Mouse (Mus musculus): ENCODE data around the gene Dirc2.

The Dirc2 gene

DNA sequence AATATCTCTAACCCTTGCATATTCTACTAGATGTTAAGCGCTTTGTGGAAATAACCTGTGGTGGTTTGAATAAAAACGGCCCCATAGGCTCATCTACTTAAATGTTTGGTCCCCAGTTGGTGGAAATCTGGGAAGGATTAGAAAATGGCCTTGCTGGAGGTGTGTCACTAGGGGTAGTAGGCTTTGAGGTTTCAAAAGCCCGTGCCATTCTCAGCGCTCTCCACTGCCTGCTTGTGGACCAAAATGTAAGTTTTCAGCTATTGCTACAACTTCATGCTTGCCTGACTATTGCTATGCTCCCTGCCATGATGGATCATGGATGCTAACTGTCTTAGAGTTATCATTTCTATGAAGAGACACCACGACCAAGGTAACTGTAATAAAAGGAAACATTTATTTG is 2.5 kb upstream of the Dirc2 start:
- no peak for DNase-seq

DNA sequence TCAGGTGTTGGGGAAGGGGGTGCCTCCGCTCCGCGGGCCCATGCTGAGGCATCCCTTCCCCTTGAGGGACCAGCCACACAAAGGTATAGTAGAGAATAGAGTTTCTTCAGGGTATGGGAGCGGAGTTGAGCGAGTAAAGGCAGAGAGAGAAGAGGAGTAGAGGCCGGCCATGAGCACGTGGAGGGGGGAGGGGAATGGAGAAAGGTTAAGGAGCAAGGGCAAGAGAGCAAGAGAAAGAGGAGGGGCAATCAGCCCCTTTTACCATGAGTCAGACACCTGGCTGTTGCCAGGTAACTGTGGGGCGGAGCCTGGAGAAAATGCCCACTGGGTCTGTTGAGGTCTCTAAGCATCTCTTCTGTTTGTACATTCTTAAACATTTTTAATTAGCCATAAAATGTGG is 2.0 kb upstream of the Dirc2 start:
- DNase-seq, result no peak

DNA sequence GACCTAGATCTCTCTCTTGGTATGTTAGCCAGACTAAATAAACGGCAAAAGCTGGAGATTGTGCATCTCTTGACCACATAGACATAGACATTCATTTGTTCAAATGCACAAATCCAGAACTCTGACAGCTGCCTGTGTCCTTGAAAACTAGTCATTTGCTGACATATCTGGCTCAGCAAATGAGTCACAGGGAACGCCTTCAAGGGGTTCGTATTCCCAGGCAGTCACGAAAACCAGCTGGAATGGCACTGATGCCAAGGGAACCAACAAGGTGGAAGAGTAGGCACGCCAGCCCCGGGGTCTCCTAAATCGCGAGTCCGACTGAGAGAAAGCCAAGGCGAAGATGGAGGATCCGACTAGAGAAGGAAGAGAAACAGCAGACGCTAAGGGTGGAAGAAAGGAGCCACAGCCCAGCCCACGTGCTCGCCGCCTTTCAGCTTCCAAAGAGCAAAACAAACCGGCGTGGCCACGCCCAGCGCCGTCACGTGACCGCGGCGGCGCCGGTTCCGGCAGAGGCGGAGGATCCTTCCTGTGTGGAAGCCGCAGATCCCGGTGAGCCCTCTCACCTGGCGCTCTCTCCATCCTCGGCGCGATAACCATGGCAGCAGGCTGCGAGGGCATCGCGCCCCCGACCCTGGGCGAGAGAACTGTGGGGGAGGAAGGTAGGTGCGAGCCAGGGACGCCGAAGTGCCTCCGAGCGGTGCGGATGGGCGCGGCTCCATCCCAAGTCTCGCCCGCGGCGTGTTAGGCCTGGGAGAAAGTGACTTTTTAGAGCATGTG is 912 bp upstream of the Dirc2 start, which contains the start of gene Hspbap1:
Gene Hspbap1, plus strand, starts transcription at position 498 of the 780 bp plus-strand sequence.
- DNase-seq, result peak; percentile 90 to 91

DNA sequence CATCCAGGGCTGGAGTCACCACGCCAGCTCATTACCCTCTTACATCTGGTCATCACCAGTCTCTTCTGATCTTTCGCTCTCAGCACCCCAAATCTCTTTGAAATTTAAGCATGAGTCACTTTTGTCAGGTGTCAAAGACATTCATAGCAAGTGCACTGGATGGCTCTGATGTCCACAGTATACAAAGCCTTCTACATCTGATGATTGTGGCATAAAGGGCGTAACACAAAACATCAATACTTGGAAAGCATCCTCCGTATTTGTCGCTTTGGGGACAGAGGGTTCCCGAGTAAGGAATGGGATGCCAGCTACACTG is 729 bp downstream of the Dirc2 start:
- DNase-seq, result no peak

DNA sequence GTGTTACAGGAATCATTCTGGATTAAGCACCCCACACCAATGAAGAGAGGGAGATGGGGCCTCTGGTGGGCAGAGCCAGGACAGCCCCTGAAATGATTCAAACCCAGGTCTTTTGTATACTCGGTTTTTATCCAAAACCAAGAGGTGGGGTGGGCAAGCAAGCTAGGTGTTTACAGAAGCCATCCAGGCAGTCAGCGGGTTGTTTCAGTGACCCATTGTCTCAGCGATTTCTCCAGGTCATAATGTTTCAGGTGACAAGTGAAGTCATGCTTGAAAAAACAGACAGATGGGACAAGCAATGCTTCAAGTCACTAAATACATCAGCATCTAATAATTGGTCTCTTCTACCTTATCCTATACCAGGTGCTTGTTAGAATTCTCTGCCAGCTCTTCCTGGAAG is 2.8 kb downstream of the Dirc2 start:
- no peak for DNase-seq

DNA sequence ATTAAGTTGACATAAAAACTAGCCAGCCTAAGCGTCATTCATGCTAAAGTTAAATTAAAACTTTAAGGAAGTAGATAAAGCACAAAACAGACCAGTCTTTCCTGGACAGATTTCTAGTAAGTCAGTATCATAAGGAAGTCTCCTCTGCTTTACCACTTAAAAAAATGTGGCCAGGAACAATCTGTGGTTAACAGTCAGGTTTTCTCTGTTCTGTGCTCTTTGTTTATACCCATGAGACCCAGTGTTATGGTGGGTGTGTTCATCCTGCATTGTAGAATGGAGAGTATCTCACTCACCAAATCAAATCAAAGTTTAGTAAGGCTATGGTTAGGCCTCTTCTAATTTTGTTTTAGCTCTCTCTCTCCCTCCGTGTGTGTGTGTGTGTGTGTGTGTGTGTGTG is 3.7 kb downstream of the Dirc2 start:
- no peak for DNase-seq

DNA sequence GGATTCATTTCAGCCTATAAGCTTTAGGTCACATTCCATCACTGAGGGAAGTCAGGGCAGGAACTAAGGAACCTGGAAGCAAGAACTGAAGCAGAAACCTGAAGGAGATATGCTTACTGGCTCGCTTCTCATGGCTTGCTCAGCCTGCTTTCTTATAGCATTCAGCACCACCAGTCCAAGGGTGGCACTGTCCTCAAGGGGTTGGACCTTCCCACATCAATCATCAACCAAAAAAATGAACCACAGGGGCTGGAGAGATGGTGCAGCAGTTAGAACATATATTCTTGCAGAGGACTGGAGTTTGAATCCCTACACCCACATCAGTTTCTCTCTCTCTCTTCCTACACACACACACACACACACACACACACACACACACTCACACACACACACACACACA is 4.2 kb downstream of the Dirc2 start:
- no peak for DNase-seq

DNA sequence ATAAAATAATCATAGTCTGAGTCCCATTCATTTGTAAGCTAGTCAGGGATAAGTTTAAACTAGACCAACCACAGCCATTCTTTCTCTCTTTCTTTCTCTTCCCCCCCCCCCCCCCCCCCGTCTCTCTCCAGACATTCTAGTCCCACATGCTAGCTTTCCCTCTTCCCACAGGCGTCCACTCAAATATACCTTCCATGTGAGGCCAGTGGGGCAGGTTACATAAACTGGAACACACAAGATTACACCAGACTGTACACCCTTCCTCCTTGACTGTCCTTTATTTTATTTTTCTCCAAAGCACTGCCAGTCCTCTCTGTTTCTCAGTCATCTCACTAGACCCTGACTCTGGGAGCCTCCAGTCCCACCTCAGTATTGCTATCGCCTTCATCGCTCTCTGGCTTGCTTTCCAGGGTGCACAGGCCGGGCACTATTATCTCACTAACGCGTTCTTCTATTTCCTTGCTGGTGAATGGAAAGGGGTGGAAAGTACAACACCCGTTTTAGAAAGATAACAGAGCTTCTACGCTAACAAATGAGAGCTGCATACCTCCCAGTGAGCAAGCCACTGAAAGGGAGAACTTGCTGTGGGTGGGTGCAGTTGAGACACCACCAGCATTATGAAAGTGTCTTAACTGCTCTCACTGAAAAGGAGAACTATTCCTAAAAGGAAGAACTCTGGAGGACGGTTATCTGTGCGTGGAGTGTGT is 5.4 kb downstream of the Dirc2 start:
- no peak for DNase-seq

DNA sequence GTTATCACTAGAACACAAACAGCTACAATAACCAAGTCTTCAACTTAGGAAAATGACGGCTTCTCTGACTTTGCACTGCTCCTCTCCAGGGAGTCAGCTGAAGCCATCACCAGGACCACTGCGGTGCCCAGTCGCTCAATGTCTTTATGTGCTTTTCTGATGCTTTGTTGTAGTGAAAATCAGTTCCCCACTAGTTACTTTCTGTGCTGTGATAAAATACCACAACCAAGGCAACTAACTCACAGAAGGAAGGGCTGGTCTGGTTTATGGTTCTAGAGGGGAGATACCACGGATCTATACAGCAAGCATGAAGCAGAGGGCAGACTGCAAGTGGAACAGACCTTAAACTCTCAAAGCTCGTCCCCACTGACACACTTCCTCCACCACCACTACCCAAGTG is 9.8 kb downstream of the Dirc2 start:
- DNase-seq, result no peak

DNA sequence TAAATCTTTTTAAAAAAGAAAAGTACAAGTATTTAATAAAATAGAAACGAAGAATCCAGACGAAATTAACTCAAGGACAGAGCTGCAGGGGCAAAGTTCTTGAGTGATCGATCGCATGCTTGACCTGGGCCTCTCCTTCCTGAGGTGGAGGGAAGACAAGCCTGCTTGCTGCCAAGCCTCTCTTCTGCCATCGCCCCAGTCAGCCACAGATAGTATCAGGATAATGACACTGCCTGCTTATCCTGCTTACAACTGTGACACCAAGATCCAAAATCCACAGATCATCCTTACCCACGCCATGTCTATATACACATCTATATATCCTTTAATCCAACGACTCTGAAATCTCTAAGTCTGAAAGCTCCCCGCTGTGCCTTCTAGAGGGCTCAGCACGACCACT is 12.5 kb downstream of the Dirc2 start:
- no peak for DNase-seq

DNA sequence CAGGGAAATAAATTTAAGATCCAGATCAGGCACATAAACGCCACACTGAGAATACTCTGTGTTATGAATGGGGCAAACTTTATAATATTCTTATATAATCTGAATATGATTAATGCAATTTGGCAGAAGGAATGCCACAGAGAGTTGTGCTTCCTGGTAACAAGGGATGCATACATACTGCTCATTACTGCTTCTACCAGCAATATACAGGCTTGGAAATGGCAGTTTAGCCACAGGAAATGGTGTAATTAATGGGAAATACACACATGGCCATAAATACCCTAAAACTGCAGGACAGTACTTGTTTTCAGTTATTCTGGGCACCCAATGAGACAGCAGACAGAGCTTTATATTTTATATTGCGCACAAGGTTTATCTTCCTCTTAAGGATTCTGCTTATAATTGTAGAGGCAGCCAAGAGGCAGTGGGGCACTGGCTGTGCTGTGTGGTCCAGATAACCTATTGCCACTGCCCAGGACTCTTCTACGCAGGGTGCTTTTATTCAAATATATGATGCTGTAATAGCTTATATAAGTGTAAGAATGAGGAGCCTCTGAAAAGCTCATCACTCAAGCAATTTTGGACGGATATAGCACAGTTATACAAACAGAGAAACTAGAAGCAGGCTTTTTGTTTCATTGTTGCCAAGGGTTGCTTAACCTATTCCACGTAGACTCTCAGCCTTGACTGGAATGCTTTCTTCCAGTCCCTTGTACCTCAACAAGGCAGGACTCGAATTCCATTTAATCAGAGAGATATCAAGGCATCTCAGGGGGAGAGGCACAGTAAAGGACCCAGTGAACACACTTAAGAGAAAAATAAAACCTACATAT is 13.4 kb downstream of the Dirc2 start:
- no peak for DNase-seq

DNA sequence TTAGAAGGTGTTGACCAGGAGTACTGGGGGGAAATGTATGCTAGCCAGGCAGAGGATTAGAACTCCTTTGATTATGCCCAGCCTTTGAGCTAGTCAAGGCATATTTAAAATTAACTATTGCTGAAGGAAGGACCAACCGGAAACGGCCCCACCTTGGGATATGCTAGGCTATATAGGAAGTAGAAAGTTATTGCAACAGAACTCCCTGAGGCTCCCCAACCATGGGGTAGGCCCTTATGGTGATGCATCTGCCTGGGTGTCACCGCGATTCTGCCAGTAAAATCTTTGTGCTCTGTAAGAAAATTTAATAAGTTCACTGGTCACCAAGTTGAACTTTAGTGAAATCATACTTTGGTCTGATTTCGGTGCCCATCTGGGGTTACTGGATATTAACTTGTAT is 15.2 kb downstream of the Dirc2 start:
- DNase-seq, result no peak

DNA sequence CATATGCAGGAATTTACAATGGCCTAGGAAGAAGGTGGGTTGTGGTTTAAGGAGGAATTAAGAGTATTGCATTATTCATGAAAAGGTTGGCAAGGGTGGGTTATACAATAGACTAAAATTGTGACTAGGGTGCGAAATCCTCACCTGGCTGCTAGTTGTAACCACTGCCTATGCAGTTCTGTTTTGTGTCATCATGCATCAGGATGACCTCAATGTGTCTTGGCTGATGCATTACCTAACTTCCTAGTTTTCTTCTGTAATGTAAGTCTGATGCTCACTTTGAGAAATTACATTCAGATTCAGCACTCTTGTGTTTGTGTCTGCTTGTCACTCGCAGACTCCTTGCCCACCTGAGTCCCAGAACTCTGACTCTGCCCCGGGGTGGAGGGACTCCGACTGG is 17.3 kb downstream of the Dirc2 start:
- DNase-seq, result no peak

DNA sequence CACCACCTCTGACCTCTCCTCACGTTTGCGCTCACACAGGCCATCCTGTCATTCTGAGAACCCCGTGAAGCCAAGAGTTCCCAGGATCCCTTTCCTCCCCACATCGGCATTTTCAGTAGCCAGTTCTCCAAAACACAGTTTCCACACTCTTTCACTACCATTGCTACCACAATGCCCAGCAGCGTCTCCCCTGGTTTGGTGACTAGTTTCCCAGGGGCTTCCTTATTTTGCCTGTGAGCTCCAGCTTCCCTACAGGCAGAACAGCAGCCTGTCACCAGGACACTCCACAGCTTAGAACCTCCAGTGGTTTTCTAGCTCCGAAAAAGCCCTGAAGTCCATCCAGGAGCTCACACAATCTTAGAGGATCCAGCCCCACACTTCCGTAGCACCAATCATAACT is 19.8 kb downstream of the Dirc2 start:
- DNase-seq, result no peak

DNA sequence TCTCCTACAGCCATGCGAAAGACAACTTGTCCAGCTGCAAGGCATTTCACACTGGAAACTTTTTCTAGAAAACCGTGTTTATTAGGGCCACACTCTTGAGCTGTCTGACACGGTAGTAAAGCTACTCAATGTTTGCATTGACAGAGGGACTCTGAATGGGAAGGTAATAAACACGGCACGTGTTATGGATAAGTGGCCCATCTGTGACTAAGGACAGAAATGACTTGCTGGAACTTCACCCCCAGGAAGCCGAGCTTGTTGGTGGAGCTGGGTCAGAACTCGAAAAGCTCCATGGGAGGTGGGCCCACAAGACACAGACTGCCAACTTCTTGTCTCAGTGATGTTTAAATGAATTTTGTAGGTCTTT is 20.9 kb downstream of the Dirc2 start:
- no peak for DNase-seq

DNA sequence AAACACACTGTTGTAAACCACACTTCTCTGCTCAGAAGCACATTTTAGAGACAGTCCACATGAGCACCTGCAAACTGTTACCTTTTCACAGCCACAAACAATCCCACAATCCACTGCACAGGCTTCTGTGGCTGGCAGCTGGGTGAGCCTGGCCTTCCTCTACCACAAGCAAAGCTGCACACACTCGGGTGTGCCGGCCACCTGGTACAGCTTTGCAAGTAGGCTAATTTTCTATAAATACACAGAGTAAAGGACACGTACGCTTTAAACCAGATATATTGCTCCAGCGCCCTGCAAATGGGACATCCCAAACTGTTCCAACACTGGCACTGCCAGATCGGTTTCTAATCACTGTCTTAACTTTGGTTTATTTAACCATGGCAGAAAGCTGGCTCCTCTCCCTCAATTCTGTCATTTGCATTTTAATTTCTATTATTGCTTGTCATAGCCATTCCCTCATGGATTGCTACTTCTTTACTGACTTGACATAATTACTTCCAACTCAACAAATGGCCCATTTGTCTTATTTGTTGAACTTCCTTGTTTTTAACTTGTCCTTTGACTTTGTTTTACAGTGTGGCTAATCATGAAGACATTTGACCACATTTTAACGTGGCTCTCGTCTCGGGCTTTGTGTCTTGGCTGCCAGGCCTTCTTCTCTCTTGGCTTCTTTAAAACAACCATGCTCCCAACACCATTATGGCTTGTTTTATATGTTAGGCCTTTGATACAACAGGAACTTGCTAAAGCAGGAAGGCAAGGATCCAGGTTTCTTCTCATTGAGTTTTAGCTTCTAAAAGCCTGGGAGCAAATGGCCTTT is 21.5 kb downstream of the Dirc2 start:
- DNase-seq, result peak; percentile 77 to 84

DNA sequence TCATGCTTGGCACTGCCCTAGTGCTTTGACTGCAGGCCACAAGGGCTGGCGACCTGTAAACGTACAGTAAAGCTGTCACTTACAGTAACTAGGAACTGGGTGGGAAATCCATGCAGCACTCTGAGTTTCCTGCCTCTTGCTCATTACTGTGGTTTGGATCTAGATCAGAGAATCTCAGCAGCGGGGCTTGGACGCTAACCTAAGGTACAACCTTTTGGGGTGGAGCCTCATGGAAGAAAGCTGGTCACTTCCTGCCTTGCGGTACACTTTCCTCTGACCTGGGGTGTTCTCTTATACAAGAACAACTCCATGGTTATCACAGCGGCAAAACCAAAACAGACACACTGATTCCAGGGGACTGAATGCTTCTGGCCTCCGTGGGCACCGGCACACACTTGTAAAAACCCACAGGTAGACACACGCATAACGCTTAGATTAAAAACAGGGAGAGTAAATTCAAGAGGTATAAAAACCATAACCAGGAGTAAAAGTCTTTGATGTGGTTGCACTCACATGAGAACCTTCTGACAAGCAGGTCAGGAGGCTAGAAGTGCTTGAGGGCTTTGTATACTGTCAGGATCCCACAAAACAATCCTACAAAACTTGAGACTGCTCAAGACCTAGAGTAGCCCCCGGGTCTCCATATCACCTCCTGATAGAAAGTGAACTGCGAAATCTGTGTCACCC is 26.8 kb downstream of the Dirc2 start:
- peak in 1 of 2 experiments; percentile 32 for DNase-seq

DNA sequence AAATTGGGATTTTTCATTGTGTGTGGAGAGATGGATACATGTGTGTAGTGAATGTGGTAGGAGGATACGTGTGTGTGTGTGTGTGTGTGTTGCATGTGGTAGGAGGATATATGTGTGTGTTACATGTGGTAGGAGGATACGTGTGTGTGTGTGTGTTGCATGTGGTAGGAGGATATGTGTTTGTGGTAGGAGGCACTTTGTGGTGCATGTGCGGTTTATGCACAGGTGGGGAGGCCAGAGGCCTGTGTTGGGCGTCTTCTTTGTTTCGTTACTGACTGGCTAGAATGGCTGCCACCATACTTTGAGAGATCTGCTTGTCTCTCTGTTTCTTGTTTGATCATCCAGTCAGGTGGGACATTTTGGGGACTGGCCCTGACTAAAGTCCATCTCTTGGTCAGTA is 27.5 kb downstream of the Dirc2 start:
- DNase-seq, result peak in 1 of 2 experiments; percentile 53

DNA sequence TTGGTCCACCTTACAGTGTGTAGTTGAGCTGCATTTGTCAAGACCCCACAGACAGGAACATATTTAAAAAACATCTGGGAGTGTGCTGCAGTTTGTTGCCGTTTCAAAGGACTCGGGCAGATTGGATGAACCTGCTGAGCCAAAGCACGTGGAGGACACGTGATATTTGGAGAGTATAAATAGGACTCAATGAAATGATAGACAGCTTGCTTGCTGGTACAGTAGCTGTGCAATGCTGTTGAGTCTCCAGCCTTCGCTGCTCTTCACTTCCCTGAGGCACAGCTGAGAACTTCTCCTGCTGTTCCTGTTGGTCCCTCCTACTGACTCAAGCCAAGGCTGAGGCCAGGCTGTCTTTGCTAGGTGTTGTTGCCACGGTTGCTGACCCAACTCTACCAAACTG is 28.2 kb downstream of the Dirc2 start:
- DNase-seq, result no peak

DNA sequence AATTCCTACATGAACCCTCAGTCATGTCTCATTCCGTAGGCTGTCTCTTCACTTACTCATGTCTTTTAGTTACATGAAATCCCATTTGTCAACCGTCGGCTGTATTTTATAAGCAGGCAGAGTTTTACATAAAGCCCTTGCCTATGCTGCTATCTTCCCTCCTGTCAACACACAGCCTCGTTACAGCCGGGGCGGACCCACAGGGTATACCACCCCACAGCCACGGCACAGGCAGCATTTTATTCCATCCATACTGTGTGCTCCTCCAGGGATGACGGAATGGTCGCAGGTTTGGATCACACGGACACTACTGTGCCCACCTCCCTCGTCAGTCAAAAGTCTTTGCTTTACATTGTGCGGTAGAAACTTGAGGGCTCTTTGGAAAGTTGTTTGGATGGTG is 28.8 kb downstream of the Dirc2 start:
- DNase-seq, result no peak

DNA sequence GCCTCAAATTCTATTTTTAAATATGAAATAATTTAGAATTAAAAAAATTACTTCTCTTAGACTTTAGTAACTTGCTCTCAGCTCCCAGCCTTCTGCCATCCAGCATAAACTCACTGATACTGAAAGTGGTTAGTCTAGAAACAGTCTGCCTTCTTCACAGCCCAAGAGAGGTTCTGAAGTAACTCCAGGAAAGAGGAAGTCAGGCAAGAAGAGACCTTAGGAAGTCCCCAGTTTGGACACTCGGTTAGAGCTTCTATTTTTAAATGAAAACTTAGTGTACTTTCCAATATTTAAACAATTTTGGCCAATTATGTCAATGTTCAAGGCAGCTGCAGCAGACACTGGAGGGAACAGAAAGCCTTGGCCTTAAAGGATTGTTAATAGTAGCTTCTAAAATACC is 29.6 kb downstream of the Dirc2 start:
- no peak for DNase-seq

DNA sequence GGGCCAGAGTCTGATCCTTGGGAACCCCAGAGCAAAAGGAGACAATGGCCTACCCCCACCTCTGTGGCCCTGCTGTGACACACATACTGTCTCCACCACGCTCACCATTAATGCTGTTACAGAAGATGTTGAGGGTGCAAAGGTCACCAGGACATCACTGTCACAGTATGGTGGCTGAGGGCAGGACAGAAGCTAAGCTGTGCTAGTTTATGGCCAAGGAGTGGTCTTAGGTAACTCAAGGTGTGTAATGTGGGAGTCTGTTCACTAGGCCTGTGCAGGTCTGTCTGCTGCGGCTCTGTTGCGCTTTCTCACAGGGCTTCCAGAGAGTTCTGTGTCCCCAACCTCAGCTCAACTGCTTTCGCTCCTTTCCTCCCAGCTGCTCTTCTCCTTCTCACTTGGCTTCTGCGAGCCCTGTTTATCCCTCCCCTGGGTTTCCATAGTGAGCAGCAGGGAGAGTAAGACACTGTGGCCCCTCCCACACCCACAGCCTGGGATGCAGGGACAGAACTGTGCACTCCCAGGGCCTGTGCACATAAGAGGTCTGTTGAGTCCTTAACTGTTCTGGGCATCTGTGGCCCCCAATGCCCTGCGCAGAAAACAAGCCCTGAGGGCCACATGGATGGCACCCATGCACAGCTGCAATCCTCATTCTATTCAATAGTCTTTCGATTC is 30.9 kb downstream of the Dirc2 start:
- DNase-seq, result no peak
